Mouse (Mus musculus) right cerebral cortex, postnatal 4 days (tissue): ENCODE data around the gene Ptges2.

Experiments
- DNase-seq: peaks from one replicate; pipeline ENCODE4 v3.0.0-alpha.2; 2022

Ptges2 gene

GRCm38 (mm10) chr2:32447264-32447936 lies 51.7 kb downstream of the Ptges2 start:
- DNase-seq: no peak

GRCm38 (mm10) chr2:32448480-32448879 lies 52.8 kb downstream of the Ptges2 start:
- no peak for DNase-seq

GRCm38 (mm10) chr2:32449761-32450754 lies 54.4 kb downstream of the Ptges2 start, which contains the start of gene Naif1:
Gene Naif1 (plus strand): TSS chr2:32450457.
- no peak for DNase-seq

GRCm38 (mm10) chr2:32450881-32451844 lies 55.5 kb downstream of the Ptges2 start, which contains the start of gene Slc25a25:
Gene Slc25a25 (minus strand): TSS chr2:32451445.
- DNase-seq: peak; percentile 100

GRCm38 (mm10) chr2:32451870-32452372 lies 56.2 kb downstream of the Ptges2 start:
- DNase-seq: peak; percentile 95

GRCm38 (mm10) chr2:32452441-32452971 lies 56.8 kb downstream of the Ptges2 start:
- no peak for DNase-seq

GRCm38 (mm10) chr2:32453641-32454303 lies 58.1 kb downstream of the Ptges2 start:
- DNase-seq: no peak

GRCm38 (mm10) chr2:32454633-32455032 lies 58.9 kb downstream of the Ptges2 start:
- DNase-seq: no peak

- DNase-seq: no peak
These were observed 59.4 kb downstream of the Ptges2 start for GRCm38 (mm10) chr2:32455101-32455500.
